Mouse (Mus musculus): Measurements from ENCODE around the gene Fhad1. TPM values are rescaled to one million over a fixed set of nuclear protein-coding genes. Genes with fewer than 3 reads are reported as not detected.

The Fhad1 gene
- total and polyA plus RNA-seq, 3 experiments = 4.8 to 8.6 (median 5.5) TPM

GRCm38 (mm10) chr4:141885451-141885850 lies 129.4 kb downstream of the Fhad1 start:
- H3K9me3 ChIP-seq (replicated peaks; ENCODE audit: low read length) = no peaks in the 10 kb centered on the region
- no peaks in the 10 kb centered on the region for H3K36me3 ChIP-seq (replicated peaks in 1 of 2; ENCODE audit: control insufficient read depth in 1 of 2, insufficient read depth in 1 of 2, low read length in 1 of 2)
- peaks cover 2% of the 10 kb centered on the region in 2 experiments; a peak in 1 of 4 replicates for H3K4me1 ChIP-seq (ENCODE audit: control insufficient read depth in 1 of 2, insufficient read depth in 2 of 2)
- H3K79me2 ChIP-seq (replicated peaks; ENCODE audit: control insufficient read depth, extremely low read depth, insufficient read depth, poor library complexity, severe bottlenecking) = no peaks in the 10 kb centered on the region
- no peak overlapping the region for H3K27ac ChIP-seq (ENCODE audit: insufficient read depth, low read depth)
- H3K4me3 ChIP-seq (replicated peaks in 1 of 3; ENCODE audit: low read depth in 2 of 3, low read length in 2 of 3, poor library complexity in 1 of 3) = no peak overlapping the region
- DNase-seq (ENCODE audit: extremely low read depth) = no peak
- H3K9ac ChIP-seq (ENCODE audit: insufficient read depth, low read depth) = no peak overlapping the region
- H3K4me2 ChIP-seq (ENCODE audit: insufficient read depth, low read depth, poor library complexity, severe bottlenecking) = no peak overlapping the region
- no peak for TF ChIP-seq ZMIZ1 (IDR thresholded peaks at IDR 0.05; ENCODE audit: low read depth, low read length)
- TF ChIP-seq MXI1 (IDR thresholded peaks at IDR 0.05; ENCODE audit: low read depth, low read length) = no peak
- TF ChIP-seq EP300 (IDR thresholded peaks at IDR 0.05; ENCODE audit: low read length) = no peak
- TF ChIP-seq SIN3A (IDR thresholded peaks at IDR 0.05; ENCODE audit: low read length) = no peak
- no peak for TF ChIP-seq BHLHE40 (IDR thresholded peaks at IDR 0.05; ENCODE audit: low read depth, low read length)
- no peak for TF ChIP-seq KAT2A (IDR thresholded peaks at IDR 0.05; ENCODE audit: insufficient replicate concordance, low read length)
- no peak for TF ChIP-seq ZC3H11A (IDR thresholded peaks at IDR 0.05; ENCODE audit: low read depth, low read length)
- no peak for TF ChIP-seq USF1 (IDR thresholded peaks at IDR 0.05; ENCODE audit: low read depth, low read length)
- TF ChIP-seq USF2 (conservative IDR thresholded peaks at IDR 0.05; ENCODE audit: low read depth, low read length) = no peak
- TF ChIP-seq TBP (conservative IDR thresholded peaks at IDR 0.05; ENCODE audit: low read depth, low read length) = no peak
- no peak for TF ChIP-seq MAZ (IDR thresholded peaks at IDR 0.05; ENCODE audit: low read depth, low read length)
- no peak for TF ChIP-seq ELF1 (IDR thresholded peaks at IDR 0.05; ENCODE audit: low read depth, low read length)
- no peak for TF ChIP-seq GABPA (IDR thresholded peaks at IDR 0.05; ENCODE audit: insufficient replicate concordance, low read depth, low read length)
- TF ChIP-seq SMC3 (IDR thresholded peaks at IDR 0.05; ENCODE audit: low read depth, low read length) = no peak
- no peak for TF ChIP-seq E2F4 (IDR thresholded peaks at IDR 0.05; ENCODE audit: insufficient replicate concordance, low read depth, low read length)
- no peak for TF ChIP-seq UBTF (IDR thresholded peaks at IDR 0.05; ENCODE audit: low read depth, low read length)
- TF ChIP-seq HCFC1 (IDR thresholded peaks at IDR 0.05; ENCODE audit: low read depth, low read length) = no peak
- no peak for TF ChIP-seq TCF12 (IDR thresholded peaks at IDR 0.05; ENCODE audit: low read depth, low read length)
- no peak for TF ChIP-seq NRF1 (IDR thresholded peaks at IDR 0.05; ENCODE audit: low read depth, low read length)
- no peaks in the 10 kb centered on the region for H3K27me3 ChIP-seq (replicated peaks)
- in situ Hi-C loops (cut with MboI; ENCODE audit: low pct_ligation_motif_present, low pct_unique_long_range_greater_than_20kb, low sequenced_read_pairs) (no loop called here), dilution Hi-C loops (cut with MboI; ENCODE audit: extremely low pct_ligation_motif_present, extremely low pct_unique_long_range_greater_than_20kb, low sequenced_read_pairs) (no loop called here)

DNA sequence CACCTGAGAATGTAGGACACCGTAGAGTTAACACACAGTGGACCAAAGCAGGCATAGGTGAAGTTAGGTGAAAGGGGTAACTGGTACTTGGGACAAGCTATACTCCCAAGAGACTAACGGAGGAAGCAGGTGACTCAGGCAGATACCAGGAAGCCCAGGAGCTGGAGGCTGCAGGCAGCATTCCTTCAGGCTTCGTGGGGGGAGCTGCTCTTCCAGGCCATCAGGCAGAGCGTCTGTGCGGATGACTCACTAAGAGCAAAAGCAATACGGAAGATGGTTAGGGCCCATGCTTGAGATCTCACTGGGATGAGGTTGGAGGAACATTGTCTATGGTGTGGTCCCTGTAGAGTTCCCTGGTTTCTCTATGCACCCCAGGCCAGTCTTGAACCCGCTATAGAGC lies 132.0 kb downstream of the Fhad1 start:
- no peak overlapping the region for H3K4me3 ChIP-seq (replicated peaks in 1 of 3; ENCODE audit: low read depth in 2 of 3, low read length in 2 of 3, poor library complexity in 1 of 3)
- no peak overlapping the region for H3K9ac ChIP-seq (ENCODE audit: insufficient read depth, low read depth)
- no peak overlapping the region for H3K27ac ChIP-seq (ENCODE audit: insufficient read depth, low read depth)
- 0 out of 4 replicates have a peak, but pooled peaks cover 2% of the 10 kb centered on the region in 2 experiments for H3K4me1 ChIP-seq (ENCODE audit: control insufficient read depth in 1 of 2, insufficient read depth in 2 of 2)
- in situ Hi-C loops (cut with MboI; ENCODE audit: low pct_ligation_motif_present, low pct_unique_long_range_greater_than_20kb, low sequenced_read_pairs) (no loop called here), dilution Hi-C loops (cut with MboI; ENCODE audit: extremely low pct_ligation_motif_present, extremely low pct_unique_long_range_greater_than_20kb, low sequenced_read_pairs) (no loop called here)
- no peaks in the 10 kb centered on the region for H3K9me3 ChIP-seq (replicated peaks; ENCODE audit: low read length)
- H3K79me2 ChIP-seq (replicated peaks; ENCODE audit: control insufficient read depth, extremely low read depth, insufficient read depth, poor library complexity, severe bottlenecking) = no peaks in the 10 kb centered on the region
- DNase-seq (ENCODE audit: extremely low read depth) = no peak
- H3K27me3 ChIP-seq (replicated peaks) = no peaks in the 10 kb centered on the region
- H3K36me3 ChIP-seq (replicated peaks in 1 of 2; ENCODE audit: control insufficient read depth in 1 of 2, insufficient read depth in 1 of 2, low read length in 1 of 2) = no peaks in the 10 kb centered on the region
- H3K4me2 ChIP-seq (ENCODE audit: insufficient read depth, low read depth, poor library complexity, severe bottlenecking) = no peak overlapping the region
- no peak for TF ChIP-seq ZMIZ1 (IDR thresholded peaks at IDR 0.05; ENCODE audit: low read depth, low read length)
- no peak for TF ChIP-seq MYC (IDR thresholded peaks at IDR 0.05; ENCODE audit: low read depth, low read length)
- TF ChIP-seq TBP (conservative IDR thresholded peaks at IDR 0.05; ENCODE audit: low read depth, low read length) = no peak
- no peak for TF ChIP-seq NELFE (IDR thresholded peaks at IDR 0.05; ENCODE audit: low read depth, low read length)
- TF ChIP-seq KAT2A (IDR thresholded peaks at IDR 0.05; ENCODE audit: insufficient replicate concordance, low read length) = no peak
- no peak for TF ChIP-seq GABPA (IDR thresholded peaks at IDR 0.05; ENCODE audit: insufficient replicate concordance, low read depth, low read length)
- TF ChIP-seq CTCF (conservative IDR thresholded peaks at IDR 0.05 in 1 of 2, IDR thresholded peaks at IDR 0.05 in 1 of 2; ENCODE audit: low read depth in 2 of 2, low read length in 2 of 2) = no peak
- no peak for TF ChIP-seq PAX5 (IDR thresholded peaks at IDR 0.05; ENCODE audit: low read length)
- TF ChIP-seq EP300 (IDR thresholded peaks at IDR 0.05; ENCODE audit: low read length) = no peak
- no peak for TF ChIP-seq USF1 (IDR thresholded peaks at IDR 0.05; ENCODE audit: low read depth, low read length)
- TF ChIP-seq ZNF384 (IDR thresholded peaks at IDR 0.05; ENCODE audit: low read depth, low read length) = no peak
- TF ChIP-seq CHD1 (IDR thresholded peaks at IDR 0.05; ENCODE audit: low read depth, low read length) = no peak
- TF ChIP-seq NRF1 (IDR thresholded peaks at IDR 0.05; ENCODE audit: low read depth, low read length) = no peak
